ENCODE assay signal across 16 mouse cellular contexts in the genomic region with DNA sequence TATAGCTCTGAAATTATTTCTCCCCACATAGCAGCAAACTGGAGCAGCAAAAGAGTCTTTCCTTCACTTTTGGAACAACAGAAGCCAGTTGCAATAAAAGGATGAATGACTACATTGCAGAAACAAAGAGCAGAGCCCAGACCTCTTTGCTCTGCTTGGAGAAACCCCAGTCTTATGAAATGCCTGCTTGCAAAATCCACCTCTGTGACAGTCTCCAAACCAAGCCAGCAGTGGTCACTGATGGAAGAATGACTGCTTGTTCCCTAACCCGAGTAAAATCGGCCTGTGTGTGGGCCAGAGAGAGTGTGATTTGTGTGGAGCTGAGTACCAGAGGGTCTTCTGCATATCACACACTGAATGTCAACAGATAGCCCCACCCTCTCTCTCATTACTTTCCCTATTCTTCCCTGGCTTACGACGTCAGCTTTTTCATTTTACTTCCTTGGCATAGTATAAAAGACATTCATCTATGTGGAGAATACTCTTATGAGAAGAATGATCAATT.
DNase-seq lines count a peak whose midpoint lies in the region; ATAC-seq and TF ChIP-seq lines count a peak whose summit lies in the region.
"Had no signal": no experiment of that assay in that cellular context is flagged by ENCODE, and none has a peak within 500 bp of the region (broad histone marks: within the 10 kb centered on the region; RNA-seq: fewer than 3 reads in every experiment).

No protein-coding gene starts in this region.

- H3K36me3 ChIP-seq in lung, postnatal 0 days (ENCODE audit: insufficient read depth, low read length), result no peaks in the 10 kb centered on the region
- H3K36me3 ChIP-seq: embryonic facial prominence, embryonic 12.5 days; liver, embryonic 12.5 days; neural tube, embryonic 12.5 days had no signal

- H3K9me3 ChIP-seq in lung, postnatal 0 days (ENCODE audit: low read length), result no peaks in the 10 kb centered on the region
- H3K9me3 ChIP-seq: embryonic facial prominence, embryonic 12.5 days; liver, embryonic 12.5 days; neural tube, embryonic 12.5 days had no signal

- H3K4me2 ChIP-seq in lung, postnatal 0 days (replicated peaks; ENCODE audit: low read depth, low read length), result no peak overlapping the region
- H3K4me2 ChIP-seq: embryonic facial prominence, embryonic 12.5 days; liver, embryonic 12.5 days; neural tube, embryonic 12.5 days had no signal

- peak; percentile 54 for ATAC-seq in lung, postnatal 0 days
- ATAC-seq: CD4-positive, CD25-positive, alpha-beta regulatory T cell, adult 4 months; hindbrain, embryonic 16.5 days; liver, embryonic 12.5 days had no signal

- TF ChIP-seq CTCF in lung, postnatal 0 days (IDR thresholded peaks at IDR 0.05), result no peak

- 43% methylated on average over 4 of the region's 4 CpGs for WGBS in lung, postnatal 0 days

- peak; percentile 13 to 24 for DNase-seq in heart, adult 9 months (ENCODE audit: low spot score in 2 of 2)
- DNase-seq in heart, postnatal 4 days, result no peak
- DNase-seq in urinary bladder, postnatal 14 days (ENCODE audit: low spot score), result peak; percentile 3
- no peak for DNase-seq in urinary bladder, adult 2 months (ENCODE audit: low spot score)
- peak; percentile 72 for DNase-seq in lung, postnatal 0 days (ENCODE audit: low spot score)
- DNase-seq in layer of hippocampus, postnatal 14 days (ENCODE audit: low spot score in 2 of 2), result no peak
- no peak for DNase-seq in right cerebral cortex, postnatal 14 days
- DNase-seq: cerebellum, adult 18-20 months; kidney, adult 9 months; right cerebral cortex, postnatal 4 days had no signal

- H3K27me3 ChIP-seq in lung, postnatal 0 days (replicated peaks; ENCODE audit: insufficient read depth, low read length), result no peaks in the 10 kb centered on the region
- H3K27me3 ChIP-seq: embryonic facial prominence, embryonic 12.5 days; liver, embryonic 12.5 days; megakaryocyte, embryonic 14.5 days; neural tube, embryonic 12.5 days had no signal

- no peak overlapping the region for H3K9ac ChIP-seq in lung, postnatal 0 days (replicated peaks; ENCODE audit: low read depth)
- H3K9ac ChIP-seq: embryonic facial prominence, embryonic 12.5 days; liver, embryonic 12.5 days; neural tube, embryonic 12.5 days had no signal

- TF ChIP-seq EP300 in lung, postnatal 0 days (IDR thresholded peaks at IDR 0.05), result no peak

- no peak overlapping the region for H3K27ac ChIP-seq in lung, postnatal 0 days (ENCODE audit: low read length)
- H3K27ac ChIP-seq: embryonic facial prominence, embryonic 12.5 days; liver, embryonic 12.5 days; neural tube, embryonic 12.5 days had no signal

- no peaks in the 10 kb centered on the region for H3K4me1 ChIP-seq in lung, postnatal 0 days (ENCODE audit: insufficient read depth, low read depth, low read length)
- H3K4me1 ChIP-seq: liver, embryonic 12.5 days; megakaryocyte, embryonic 14.5 days; neural tube, embryonic 12.5 days had no signal

- no peak overlapping the region for H3K4me3 ChIP-seq in lung, postnatal 0 days (ENCODE audit: low read depth, low read length)
- H3K4me3 ChIP-seq: embryonic facial prominence, embryonic 12.5 days; liver, embryonic 12.5 days; megakaryocyte, embryonic 14.5 days; neural tube, embryonic 12.5 days had no signal

Comparison
In these comparisons a context has a peak if more than half of its experiments do, and no peak if none do; other contexts are left out.
1. DNase-seq: peak in heart, adult 9 months (2 of 2), urinary bladder, postnatal 14 days (single experiment) and lung, postnatal 0 days (single experiment); none in heart, postnatal 4 days (single experiment), urinary bladder, adult 2 months (single experiment), layer of hippocampus, postnatal 14 days (0 of 2) and right cerebral cortex, postnatal 14 days (single experiment).